Comparison of ENCODE assay signal across 10 mouse cellular contexts in the genomic region with DNA sequence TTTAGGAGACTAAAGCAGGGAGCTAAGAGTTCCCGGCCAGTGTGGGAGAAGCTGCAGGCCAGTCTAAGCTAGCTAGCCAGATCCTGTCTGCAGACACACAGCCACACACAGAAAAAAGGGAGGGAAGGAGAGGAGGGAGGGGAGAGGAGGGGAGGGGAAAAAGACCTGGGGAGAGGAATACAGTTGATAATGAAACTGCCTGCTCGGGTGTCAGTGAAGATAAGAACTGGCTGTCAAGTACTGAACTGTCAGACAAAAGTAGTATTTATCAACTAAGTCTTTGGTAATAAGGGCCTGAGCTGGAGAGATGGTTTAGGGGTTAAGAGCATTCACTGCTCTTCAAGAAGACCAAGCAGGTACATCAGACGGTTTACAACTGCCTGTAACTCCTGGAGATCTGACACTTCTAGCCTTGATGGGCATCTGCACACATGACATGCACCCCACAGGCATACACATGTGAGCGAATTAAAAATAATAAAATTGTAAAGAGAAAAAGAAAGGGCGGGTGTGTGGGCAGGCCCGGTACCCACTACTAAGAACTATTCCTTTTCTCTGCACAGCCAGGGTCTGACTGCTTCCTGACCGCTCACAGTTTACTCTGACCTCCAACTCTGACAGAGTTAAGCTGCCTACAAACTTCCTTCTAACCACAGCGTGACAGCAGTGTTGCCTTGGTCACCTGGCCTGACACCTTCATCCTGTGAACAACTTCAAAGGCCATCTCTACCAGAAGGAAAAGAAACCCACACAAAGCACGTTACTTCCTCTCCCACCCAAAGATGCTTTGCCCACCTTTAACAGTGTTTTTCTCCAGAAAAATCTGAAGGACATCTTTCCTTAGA. TPM values are rescaled to one million over a fixed set of nuclear protein-coding genes. Genes with fewer than 3 reads are reported as not detected.
DNase-seq lines count a peak whose midpoint lies in the region; ATAC-seq and TF ChIP-seq lines count a peak whose summit lies in the region.
"Had no signal": no experiment of that assay in that cellular context is flagged by ENCODE, and none has a peak within 500 bp of the region (broad histone marks: within the 10 kb centered on the region; RNA-seq: fewer than 3 reads in every experiment).

No protein-coding gene starts in this region.

- no peak for TF ChIP-seq CTCF in bone marrow, adult 2 months (IDR thresholded peaks at IDR 0.05; ENCODE audit: control insufficient read depth, insufficient read depth, low read length)

- intact Hi-C loops in left cerebral cortex, postnatal 14 days (cut with DNase I) = no loop called here

- WGBS in kidney, embryonic 15.5 days = 53% methylated on average over 9 of the region's 9 CpGs
- WGBS in bone marrow, adult 2 months = 28% methylated on average over 9 of the region's 9 CpGs

- peak overlapping the region; percentile 97 for H3K4me2 ChIP-seq in kidney, embryonic 15.5 days

- 0 out of 2 replicates have a peak overlapping the region, but pooled peaks have one; percentile 33 for H3K9ac ChIP-seq in kidney, embryonic 15.5 days

- peak overlapping the region; percentile 74 for H3K27ac ChIP-seq in kidney, embryonic 15.5 days
- H3K27ac ChIP-seq in bone marrow, adult 2 months (ENCODE audit: control insufficient read depth, insufficient read depth, low read depth, low read length, poor library complexity) = peak overlapping the region; percentile 89

- DNase-seq in kidney, adult 11 months = no peak
- DNase-seq in A20 (ENCODE audit: low read depth, low spot score) (peak; percentile 20), liver (peak; percentile 78)
- no peak for DNase-seq in left cerebral cortex, postnatal 14 days (ENCODE audit: low spot score in 2 of 2)
- DNase-seq in urinary bladder, adult 18-20 months (ENCODE audit: low spot score in 2 of 2) = no peak
- DNase-seq in lung, postnatal 10 days = no peak
- DNase-seq: cerebellum, postnatal 25 days had no signal

- peaks cover 75% of the 10 kb centered on the region for H3K4me1 ChIP-seq in kidney, embryonic 15.5 days
- H3K4me1 ChIP-seq in bone marrow, adult 2 months (ENCODE audit: control insufficient read depth, insufficient read depth, low read length) = peaks cover 6% of the 10 kb centered on the region

- ATAC-seq in kidney, embryonic 15.5 days (replicated peaks; ENCODE audit: low FRiP score) = 0 out of 2 replicates have a peak, but pooled peaks have one; percentile 22

- H3K27me3 ChIP-seq in kidney, embryonic 15.5 days = peaks cover 9% of the 10 kb centered on the region; the same call in 1 of the 2 replicates

- peak overlapping the region; percentile 3; the same call in 1 of the 2 replicates for H3K4me3 ChIP-seq in kidney, embryonic 15.5 days (replicated peaks)
- peak overlapping the region; percentile 62 for H3K4me3 ChIP-seq in bone marrow, adult 2 months (replicated peaks; ENCODE audit: control insufficient read depth, low read depth, low read length)

- H3K9me3 ChIP-seq in kidney, embryonic 15.5 days (replicated peaks) = no peaks in the 10 kb centered on the region

- TF ChIP-seq POLR2A in bone marrow, adult 2 months (IDR thresholded peaks at IDR 0.05; ENCODE audit: borderline replicate concordance, control insufficient read depth, low read depth, low read length) = no peak

- H3K36me3 ChIP-seq in kidney, embryonic 15.5 days = no peaks in the 10 kb centered on the region

RNA-seq across cellular contexts. Expression of gene Gm5475, which starts 1.8 kb away (rescaled TPM):
- 0.15 and 0.25 TPM in 2 replicates for polyA plus RNA-seq in kidney, embryonic 15.5 days (2015; fragmentation: Nextera tagmentation; extraction: Ambion mirVana)
- not detected in 2 replicates for polyA plus RNA-seq in bone marrow, adult 2 months (2011; ENCODE audit: insufficient read depth, insufficient read length, low replicate concordance, missing spikeins)
- total RNA-seq in left cerebral cortex, postnatal 14 days (2021) = under 1 TPM in 1 of 2 experiments, not detected in 1; 0.13 TPM
- polyA plus RNA-seq: stomach, embryonic 14.5 days had no signal

RNA-seq across cellular contexts. Expression of gene Slc11a2, which starts 4.7 kb away (rescaled TPM):
- polyA plus RNA-seq in kidney, embryonic 15.5 days (2015; fragmentation: Nextera tagmentation; extraction: Ambion mirVana) = 26.8 and 28.2 TPM in 2 replicates
- 27.7 and 30.7 TPM in 2 replicates for polyA plus RNA-seq in bone marrow, adult 2 months (2011; ENCODE audit: insufficient read depth, insufficient read length, low replicate concordance, missing spikeins)
- 10 to 100 TPM; 55.7 to 56.8 TPM for total RNA-seq in left cerebral cortex, postnatal 14 days (2021)

RNA-seq across cellular contexts. Expression of gene Letmd1, which starts 48.7 kb away (rescaled TPM):
- 27.5 and 27.8 TPM in 2 replicates for polyA plus RNA-seq in kidney, embryonic 15.5 days (2015; fragmentation: Nextera tagmentation; extraction: Ambion mirVana)
- 10.9 and 19.1 TPM in 2 replicates for polyA plus RNA-seq in bone marrow, adult 2 months (2011; ENCODE audit: insufficient read depth, insufficient read length, low replicate concordance, missing spikeins)
- 10 to 100 TPM; 65.8 to 70.5 TPM for total RNA-seq in left cerebral cortex, postnatal 14 days (2021)

RNA-seq across cellular contexts. Expression of gene Higd1c, which starts 55.8 kb away (rescaled TPM):
- polyA plus RNA-seq in kidney, embryonic 15.5 days (2015; fragmentation: Nextera tagmentation; extraction: Ambion mirVana) = 0.64 and 1.7 TPM in 2 replicates
- polyA plus RNA-seq in bone marrow, adult 2 months (2011; ENCODE audit: insufficient read depth, insufficient read length, low replicate concordance, missing spikeins) = not detected in 2 replicates
- total RNA-seq in left cerebral cortex, postnatal 14 days (2021) = not detected
- polyA plus RNA-seq: stomach, embryonic 14.5 days had no signal

Comparison
In these comparisons a context has a peak if more than half of its experiments do, and no peak if none do; other contexts are left out.
1. DNase-seq: peak in A20 (single experiment) and liver (single experiment); none in kidney, adult 11 months (single experiment), left cerebral cortex, postnatal 14 days (0 of 2), urinary bladder, adult 18-20 months (0 of 2) and lung, postnatal 10 days (single experiment).